Mouse (Mus musculus): Measurements from ENCODE around the gene Ccdc180. TPM values are rescaled to one million over a fixed set of nuclear protein-coding genes. Genes with fewer than 3 reads are reported as not detected.

Ccdc180 gene
- polyA plus RNA-seq, 1 experiment from 2014 or later = 1.5 TPM

DNA sequence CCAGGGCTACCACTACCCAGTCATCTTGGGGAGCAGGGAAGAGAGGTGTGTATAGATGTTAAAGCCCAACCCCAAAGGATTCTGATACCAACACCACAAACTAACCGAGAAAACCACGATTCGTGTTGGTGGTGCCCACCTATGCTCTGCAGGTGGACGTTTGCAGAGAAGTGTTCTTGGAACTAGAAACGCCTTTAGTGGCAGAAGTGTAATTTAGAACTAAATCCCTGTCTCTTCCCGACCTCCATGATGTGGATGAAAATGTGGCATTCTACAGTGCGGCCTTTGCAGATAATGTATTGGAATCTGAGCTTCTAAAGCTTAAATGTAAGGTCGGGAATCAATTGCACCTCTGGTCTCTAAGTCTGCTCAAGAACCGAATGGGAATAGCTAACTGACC, 82.8 kb downstream of the Ccdc180 start:
- H3K4me2 ChIP-seq (ENCODE audit: low read depth, low read length) = peak overlapping the region; percentile 87
- WGBS = 31% methylated on average over 9 of the region's 9 CpGs
- no peaks in the 10 kb centered on the region for H3K36me3 ChIP-seq (ENCODE audit: control insufficient read depth, insufficient read depth, low read length)
- no peaks in the 10 kb centered on the region for H3K27me3 ChIP-seq (ENCODE audit: control insufficient read depth, insufficient read depth, low read depth, low read length)
- peak overlapping the region; percentile 81 for H3K9ac ChIP-seq (ENCODE audit: low read length)
- H3K9me3 ChIP-seq (ENCODE audit: control insufficient read depth, low read length) = no peaks in the 10 kb centered on the region
- peak overlapping the region; percentile 80 for H3K4me3 ChIP-seq (ENCODE audit: low read length)
- H3K27ac ChIP-seq (ENCODE audit: low read length) = no peak overlapping the region
- H3K4me1 ChIP-seq (replicated peaks; ENCODE audit: control insufficient read depth, insufficient read depth, low read length) = peaks cover 7% of the 10 kb centered on the region
- ATAC-seq (ENCODE audit: low read depth) = no peak

DNA sequence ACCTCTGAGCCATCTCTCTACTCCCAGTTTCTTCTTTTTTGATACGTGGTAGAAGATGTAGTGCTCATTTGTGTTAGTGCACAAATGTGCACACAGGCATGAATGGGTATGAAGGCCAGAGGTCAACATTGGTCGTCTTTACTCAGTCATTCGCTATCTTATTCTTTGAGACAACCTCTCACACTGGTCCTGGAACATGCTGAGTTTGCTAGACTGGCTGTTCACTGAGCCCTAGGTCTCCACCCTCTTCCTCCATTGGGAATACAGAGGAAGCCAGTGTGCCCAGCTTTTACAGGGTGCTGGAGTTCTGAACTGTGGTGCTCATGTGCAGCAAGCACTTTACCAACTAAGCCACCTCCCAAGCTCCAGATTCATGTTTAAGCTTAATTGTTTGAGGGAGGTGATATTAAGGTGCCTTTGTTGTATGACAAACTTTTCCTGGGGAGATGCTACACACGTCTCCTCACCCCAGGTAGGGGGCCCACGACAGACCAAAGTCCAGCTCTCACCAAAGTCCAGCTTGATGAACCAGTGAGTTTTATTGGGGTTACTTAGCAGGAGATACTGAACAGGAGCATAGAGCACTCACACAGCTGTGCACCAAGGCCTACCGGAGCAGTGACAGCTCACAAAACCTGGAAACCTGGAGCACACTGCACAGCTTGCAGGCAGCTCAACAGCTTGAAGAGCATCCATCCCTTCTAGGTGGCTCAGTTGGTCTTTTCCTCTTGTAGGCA, 87.0 kb downstream of the Ccdc180 start:
- no peak overlapping the region for H3K27ac ChIP-seq (ENCODE audit: low read length)
- WGBS = 78% methylated on average over 6 of the region's 6 CpGs
- H3K27me3 ChIP-seq (ENCODE audit: control insufficient read depth, insufficient read depth, low read depth, low read length) = no peaks in the 10 kb centered on the region
- ATAC-seq (ENCODE audit: low read depth) = no peak
- H3K4me1 ChIP-seq (replicated peaks; ENCODE audit: control insufficient read depth, insufficient read depth, low read length) = peaks cover 7% of the 10 kb centered on the region
- H3K4me3 ChIP-seq (ENCODE audit: low read length) = no peak overlapping the region
- H3K9me3 ChIP-seq (ENCODE audit: control insufficient read depth, low read length) = no peaks in the 10 kb centered on the region
- no peak overlapping the region for H3K4me2 ChIP-seq (ENCODE audit: low read depth, low read length)
- no peak overlapping the region for H3K9ac ChIP-seq (ENCODE audit: low read length)
- H3K36me3 ChIP-seq (ENCODE audit: control insufficient read depth, insufficient read depth, low read length) = no peaks in the 10 kb centered on the region

DNA sequence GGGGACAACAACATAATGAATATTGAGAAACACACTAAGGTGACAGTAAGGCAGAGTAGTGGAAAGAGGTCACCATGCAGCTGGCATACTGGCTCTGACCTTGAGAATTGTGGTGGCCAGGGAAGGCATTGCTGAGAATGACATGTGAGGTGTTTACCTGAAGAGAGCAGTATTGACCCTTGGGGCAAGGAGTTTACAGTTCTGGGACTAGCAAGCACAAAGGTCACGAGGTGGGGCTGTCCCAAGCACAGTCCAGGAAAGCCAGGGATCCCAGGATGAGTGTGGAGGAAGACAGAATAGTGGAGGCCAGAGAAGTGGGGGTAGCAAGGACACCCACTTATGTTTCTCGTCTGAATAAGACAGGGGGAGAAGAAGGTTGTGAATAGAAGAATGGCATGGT, 89.8 kb downstream of the Ccdc180 start:
- no peaks in the 10 kb centered on the region for H3K36me3 ChIP-seq (ENCODE audit: control insufficient read depth, insufficient read depth, low read length)
- 26% methylated on average over 2 of the region's 2 CpGs for WGBS
- no peaks in the 10 kb centered on the region for H3K27me3 ChIP-seq (ENCODE audit: control insufficient read depth, insufficient read depth, low read depth, low read length)
- H3K4me3 ChIP-seq (ENCODE audit: low read length) = no peak overlapping the region
- H3K9ac ChIP-seq (ENCODE audit: low read length) = no peak overlapping the region
- H3K9me3 ChIP-seq (ENCODE audit: control insufficient read depth, low read length) = no peaks in the 10 kb centered on the region
- no peak overlapping the region for H3K4me2 ChIP-seq (ENCODE audit: low read depth, low read length)
- no peak overlapping the region for H3K27ac ChIP-seq (ENCODE audit: low read length)
- no peak for ATAC-seq (ENCODE audit: low read depth)
- H3K4me1 ChIP-seq (replicated peaks; ENCODE audit: control insufficient read depth, insufficient read depth, low read length) = no peaks in the 10 kb centered on the region

GRCm38 (mm10) chr4:45981054-45981453, 91.0 kb downstream of the Ccdc180 start:
- H3K27me3 ChIP-seq (ENCODE audit: control insufficient read depth, insufficient read depth, low read depth, low read length) = no peaks in the 10 kb centered on the region
- H3K9me3 ChIP-seq (ENCODE audit: control insufficient read depth, low read length) = no peaks in the 10 kb centered on the region
- no peak overlapping the region for H3K9ac ChIP-seq (ENCODE audit: low read length)
- no peak overlapping the region for H3K27ac ChIP-seq (ENCODE audit: low read length)
- no peak overlapping the region for H3K4me2 ChIP-seq (ENCODE audit: low read depth, low read length)
- H3K4me3 ChIP-seq (ENCODE audit: low read length) = no peak overlapping the region
- no peaks in the 10 kb centered on the region for H3K36me3 ChIP-seq (ENCODE audit: control insufficient read depth, insufficient read depth, low read length)
- ATAC-seq (ENCODE audit: low read depth) = no peak
- no peaks in the 10 kb centered on the region for H3K4me1 ChIP-seq (replicated peaks; ENCODE audit: control insufficient read depth, insufficient read depth, low read length)

DNA sequence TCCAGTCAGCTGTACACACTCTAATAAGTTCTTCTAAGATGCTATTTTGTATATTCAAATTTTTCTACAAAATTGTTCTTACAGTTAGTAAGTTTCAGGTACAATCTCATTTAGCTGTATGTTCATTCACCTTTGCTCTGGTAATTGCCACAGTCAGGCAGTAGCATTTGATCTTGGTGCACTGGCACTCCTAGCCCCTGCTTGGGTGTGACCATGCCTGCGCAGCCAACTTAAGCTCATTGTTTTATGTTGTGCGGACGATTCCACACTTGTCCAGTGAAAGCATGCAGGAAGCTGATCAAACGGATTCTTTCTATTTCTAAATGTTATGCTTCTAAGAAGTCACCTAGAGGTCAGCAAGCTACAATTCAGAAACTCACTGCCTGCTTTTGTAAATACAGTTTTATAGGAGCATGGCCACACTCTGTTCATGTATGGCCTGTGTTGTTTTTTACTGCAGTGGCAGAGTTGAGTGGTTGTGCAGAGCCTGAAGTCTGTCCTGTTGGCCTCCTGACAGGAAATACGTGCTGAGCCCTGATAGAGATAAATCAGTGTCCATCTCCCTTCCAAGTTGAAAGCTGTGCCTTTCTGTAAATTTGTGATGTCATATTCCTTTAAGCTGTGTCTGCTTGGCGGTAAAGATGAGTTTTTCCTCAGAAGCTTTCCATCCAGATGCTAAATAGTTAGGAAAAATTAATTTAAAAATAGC, 100.5 kb downstream of the Ccdc180 start:
- no peak for ATAC-seq (ENCODE audit: low read depth)
- Histone ChIP-seq H3K4me3 (ENCODE audit: low read length) (no peak overlapping the region), H3K27me3 (ENCODE audit: control insufficient read depth, insufficient read depth, low read depth, low read length) (no peaks in the 10 kb centered on the region), H3K4me1 (replicated peaks; ENCODE audit: control insufficient read depth, insufficient read depth, low read length) (peaks cover 5% of the 10 kb centered on the region; the same call in 1 of the 2 replicates), H3K4me2 (ENCODE audit: low read depth, low read length) (no peak overlapping the region), H3K9me3 (ENCODE audit: control insufficient read depth, low read length) (no peaks in the 10 kb centered on the region), H3K36me3 (ENCODE audit: control insufficient read depth, insufficient read depth, low read length) (no peaks in the 10 kb centered on the region; the same call in 1 of the 2 replicates), H3K9ac (ENCODE audit: low read length) (no peak overlapping the region), H3K27ac (ENCODE audit: low read length) (peak overlapping the region; percentile 31)
- WGBS = 22% methylated on average over 6 of the region's 6 CpGs

- WGBS = 83% methylated on average over 4 of the region's 4 CpGs
- no peak for ATAC-seq (ENCODE audit: low read depth)
- Histone ChIP-seq H3K9me3 (ENCODE audit: control insufficient read depth, low read length) (no peaks in the 10 kb centered on the region), H3K36me3 (ENCODE audit: control insufficient read depth, insufficient read depth, low read length) (no peaks in the 10 kb centered on the region), H3K4me1 (replicated peaks; ENCODE audit: control insufficient read depth, insufficient read depth, low read length) (no peaks in the 10 kb centered on the region), H3K27ac (ENCODE audit: low read length) (no peak overlapping the region), H3K4me2 (ENCODE audit: low read depth, low read length) (no peak overlapping the region), H3K9ac (ENCODE audit: low read length) (no peak overlapping the region), H3K27me3 (ENCODE audit: control insufficient read depth, insufficient read depth, low read depth, low read length) (no peaks in the 10 kb centered on the region), H3K4me3 (ENCODE audit: low read length) (no peak overlapping the region)
Measured at GRCm38 (mm10) chr4:45998536-45998935, 108.4 kb downstream of the Ccdc180 start.

Other genes starting within 250 kb of the Ccdc180 start
- 9.4 and 10.3 TPM in 2 replicates for gene Aldh1b1, start 91.3 kb upstream of the Ccdc180 start, polyA plus RNA-seq (2015; fragmentation: Nextera tagmentation; extraction: Ambion mirVana)
- 0.08 TPM in 1 of 2 replicates, not detected in the other for gene Igfbpl1, start 63.4 kb upstream of the Ccdc180 start, polyA plus RNA-seq (2015; fragmentation: Nextera tagmentation; extraction: Ambion mirVana)
- 0.03 and 0.21 TPM in 2 replicates for gene Stra6l, start 41.6 kb upstream of the Ccdc180 start, polyA plus RNA-seq (2015; fragmentation: Nextera tagmentation; extraction: Ambion mirVana)
- 18.8 and 21.5 TPM in 2 replicates for gene Tdrd7, start 75.0 kb downstream of the Ccdc180 start, polyA plus RNA-seq (2015; fragmentation: Nextera tagmentation; extraction: Ambion mirVana)
- gene Tmod1, start 148.6 kb downstream of the Ccdc180 start, polyA plus RNA-seq (2015; fragmentation: Nextera tagmentation; extraction: Ambion mirVana) = 10.8 and 11.4 TPM in 2 replicates
- 57.9 and 64.5 TPM in 2 replicates for gene Ncbp1, start 248.3 kb downstream of the Ccdc180 start, polyA plus RNA-seq (2015; fragmentation: Nextera tagmentation; extraction: Ambion mirVana)
- gene Tstd2, start 248.4 kb downstream of the Ccdc180 start, polyA plus RNA-seq (2015; fragmentation: Nextera tagmentation; extraction: Ambion mirVana) = 38.9 and 41.4 TPM in 2 replicates

All from lung, embryonic 16.5 days (tissue).